Mouse (Mus musculus): Measurements from ENCODE around the gene Pm20d1.

DNA sequence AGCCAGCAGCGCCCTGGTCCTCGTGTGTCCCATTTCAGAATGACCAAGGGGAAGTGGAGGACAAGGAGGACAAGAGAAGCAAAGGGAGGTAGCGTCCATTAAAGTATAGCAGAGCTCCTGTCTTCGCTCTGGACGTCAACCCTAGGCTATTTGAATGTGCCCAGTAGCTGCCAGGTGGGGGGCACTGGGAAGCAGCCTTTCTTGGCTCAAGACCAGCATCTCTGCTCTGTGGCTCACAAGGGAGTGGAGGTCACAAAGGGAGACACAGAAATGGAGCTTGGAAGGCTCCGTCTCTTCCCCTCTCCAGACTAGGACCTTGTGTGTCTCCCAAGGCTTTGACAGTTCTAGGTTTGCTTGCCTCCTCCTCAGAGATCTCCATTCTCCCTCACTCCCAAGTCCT, 19.7 kb downstream of the Pm20d1 start:
- no peak for TF ChIP-seq CTCF (IDR thresholded peaks at IDR 0.05)
- no peak for TF ChIP-seq EP300 (IDR thresholded peaks at IDR 0.05; ENCODE audit: insufficient read depth, low read depth, low read length)

Data from heart, adult 2 months (tissue).